Mouse (Mus musculus) adrenal gland, adult (tissue): ENCODE data around the gene Nrm.

Experiments
- DNase-seq, 2 experiments: peaks; one replicate each; pipeline ENCODE4 v3.0.0; 2022 to 2023; ENCODE audit warnings: low spot score in 1 of 2; ENCODE audit not compliant: inconsistent age in 2 of 2

The Nrm gene

DNA sequence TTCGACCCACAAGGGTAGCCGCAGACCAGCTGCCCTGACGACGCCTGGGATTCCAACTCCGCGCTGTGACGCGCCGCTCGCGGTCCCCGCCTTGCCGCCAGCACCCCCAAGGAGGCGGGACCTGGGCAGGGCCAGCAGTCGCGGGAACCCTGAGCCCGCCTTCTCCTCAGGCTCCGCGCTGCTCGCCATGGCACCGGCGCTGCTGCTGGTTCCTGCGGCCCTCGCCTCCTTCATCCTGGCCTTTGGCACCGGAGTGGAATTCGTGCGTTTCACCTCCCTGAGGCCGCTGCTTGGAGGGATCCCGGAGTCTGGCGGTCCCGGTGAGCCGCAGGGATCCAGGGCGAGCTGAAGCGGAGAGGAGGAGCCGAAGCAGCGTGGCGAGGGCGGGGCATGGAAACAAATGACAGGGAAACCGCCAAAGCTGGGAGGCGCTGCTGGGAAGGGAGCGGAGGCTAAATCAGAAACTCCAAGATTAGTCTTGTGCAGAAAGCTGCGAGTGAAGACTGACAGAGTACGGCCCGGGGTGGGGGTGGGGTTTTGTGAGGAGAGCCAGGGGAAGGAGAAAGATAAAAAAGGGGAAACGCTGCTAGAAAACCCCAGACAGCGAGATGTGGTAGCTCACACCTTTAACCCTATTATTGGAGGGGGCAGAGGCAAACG is at the start of gene Nrm:
Gene Nrm, plus strand, starts transcription at position 121 of the 660 bp plus-strand sequence.
- DNase-seq, result peak; percentile 92 to 98

DNA sequence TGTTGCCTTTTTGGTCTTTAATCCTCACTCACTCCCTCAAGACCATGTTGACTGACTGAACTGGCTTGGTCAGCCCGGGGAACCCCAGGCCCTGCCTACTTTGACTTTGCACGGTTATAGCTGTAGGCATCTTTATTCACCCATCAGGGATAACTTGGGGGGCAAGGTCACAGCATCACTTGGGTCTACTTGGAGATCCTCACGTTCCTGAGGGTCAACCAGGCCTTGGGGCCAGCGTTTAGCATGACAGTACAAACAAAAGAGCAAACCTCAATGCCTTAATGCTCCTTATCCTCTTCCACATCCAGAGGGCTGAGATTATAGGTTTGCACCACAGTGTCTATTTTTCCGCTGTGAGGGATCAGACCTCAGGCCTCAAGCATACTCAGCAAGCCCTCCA is 48.8 kb upstream of the Nrm start:
- peak in 1 of 2 experiments; percentile 47 for DNase-seq

DNA sequence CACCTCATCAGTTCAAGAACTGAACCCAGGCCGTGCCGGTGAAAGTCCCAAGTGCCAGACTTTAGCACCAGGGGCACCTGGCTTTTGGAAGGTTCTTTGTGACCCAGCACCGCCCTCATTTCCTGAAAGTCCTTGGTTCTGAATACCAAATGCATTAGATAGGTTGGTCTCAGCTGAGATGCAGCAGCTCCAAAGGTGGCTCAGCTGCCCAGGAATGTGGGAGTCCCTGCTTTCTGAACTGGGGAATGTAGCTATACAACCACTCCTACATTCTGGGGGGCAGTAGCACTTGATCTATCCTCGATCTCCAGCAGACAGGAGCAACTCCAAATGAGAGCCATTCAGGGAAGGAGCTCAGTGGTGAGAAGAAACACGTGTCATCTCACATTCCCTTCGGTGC is 48.4 kb upstream of the Nrm start:
- DNase-seq, result no peak

- DNase-seq, result peak; percentile 96 to 98
These were observed 47.9 kb upstream of the Nrm start for GRCm38 (mm10) chr17:35813245-35813647.

- DNase-seq, result peak in 1 of 2 experiments; percentile 48
These were observed 47.5 kb upstream of the Nrm start for GRCm38 (mm10) chr17:35813653-35814052.

DNA sequence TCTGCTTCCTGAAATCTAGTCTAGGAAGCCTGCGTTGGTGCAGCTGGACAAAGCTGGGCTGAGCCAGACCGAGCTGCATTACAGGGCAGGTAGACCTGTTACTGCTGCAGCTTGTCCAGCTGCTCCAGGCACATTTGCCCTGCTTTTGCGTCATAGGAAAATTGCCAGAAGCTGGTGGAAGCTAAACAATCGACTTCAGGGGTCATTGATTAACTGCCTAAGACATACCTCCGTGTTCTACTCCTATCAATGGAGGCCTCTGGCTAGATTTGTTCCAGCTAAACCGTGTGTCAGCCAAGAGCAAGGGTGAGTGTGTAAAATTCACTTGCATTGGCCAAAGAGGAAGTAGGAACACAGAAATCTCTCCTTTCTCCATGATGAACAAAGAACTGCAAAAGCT is 46.4 kb upstream of the Nrm start:
- DNase-seq, result peak; percentile 18 to 62

GRCm38 (mm10) chr17:35815836-35816235 is 45.3 kb upstream of the Nrm start:
- no peak for DNase-seq

DNA sequence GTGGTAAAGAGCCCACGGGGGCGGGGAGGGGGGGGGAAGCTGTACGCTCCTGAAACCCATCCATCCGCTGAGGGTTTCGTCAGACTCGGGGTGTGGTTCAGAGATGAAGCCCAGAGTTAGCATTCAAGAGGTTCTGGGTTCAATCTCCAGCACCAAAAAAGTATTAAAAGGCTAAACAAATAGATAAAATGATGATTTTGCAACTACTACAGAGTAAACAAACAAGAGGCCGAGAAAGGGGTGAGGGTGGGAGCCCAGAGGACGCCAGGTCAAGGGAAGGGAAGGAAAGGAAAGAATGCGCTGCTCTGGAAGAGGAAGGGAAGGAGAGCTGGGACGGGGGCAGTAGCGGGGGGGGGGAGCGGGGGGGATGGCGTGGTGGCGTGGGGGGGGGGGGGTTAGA is 44.4 kb upstream of the Nrm start:
- DNase-seq, result no peak

DNA sequence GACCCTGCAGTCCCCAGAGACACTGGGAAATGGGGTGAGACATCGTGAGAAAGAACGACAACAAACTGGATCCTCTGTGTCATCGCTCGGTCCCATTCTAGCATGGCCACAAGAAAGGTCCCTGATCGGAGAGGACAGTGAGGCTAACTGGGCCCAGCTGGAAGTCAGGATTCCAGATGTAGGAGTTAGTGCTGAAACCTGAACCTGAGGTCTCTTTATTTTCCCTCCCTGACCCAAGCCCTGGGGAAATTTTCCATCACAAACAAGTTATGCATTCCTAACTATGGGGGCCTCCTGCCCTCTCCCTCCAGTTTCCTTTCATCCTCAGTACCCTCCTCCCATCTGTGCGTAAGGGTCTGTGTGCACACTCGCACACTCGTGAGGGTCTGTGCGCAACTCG is 43.9 kb upstream of the Nrm start:
- no peak for DNase-seq

- DNase-seq, result no peak
These were observed 41.0 kb upstream of the Nrm start for GRCm38 (mm10) chr17:35820111-35820510.

GRCm38 (mm10) chr17:35821439-35822430 is 39.4 kb upstream of the Nrm start, which contains the start of gene Ier3:
Ier3 (plus strand) TSS chr17:35821684.
- peak; percentile 92 to 97 for DNase-seq

- peak in 1 of 2 experiments; percentile 47 for DNase-seq
These were observed 38.6 kb upstream of the Nrm start for GRCm38 (mm10) chr17:35822564-35822963.

GRCm38 (mm10) chr17:35822964-35823937 is 37.9 kb upstream of the Nrm start, which contains the start of gene Flot1:
Flot1 (plus strand) TSS chr17:35823230.
- DNase-seq, result peak; percentile 91 to 95

DNA sequence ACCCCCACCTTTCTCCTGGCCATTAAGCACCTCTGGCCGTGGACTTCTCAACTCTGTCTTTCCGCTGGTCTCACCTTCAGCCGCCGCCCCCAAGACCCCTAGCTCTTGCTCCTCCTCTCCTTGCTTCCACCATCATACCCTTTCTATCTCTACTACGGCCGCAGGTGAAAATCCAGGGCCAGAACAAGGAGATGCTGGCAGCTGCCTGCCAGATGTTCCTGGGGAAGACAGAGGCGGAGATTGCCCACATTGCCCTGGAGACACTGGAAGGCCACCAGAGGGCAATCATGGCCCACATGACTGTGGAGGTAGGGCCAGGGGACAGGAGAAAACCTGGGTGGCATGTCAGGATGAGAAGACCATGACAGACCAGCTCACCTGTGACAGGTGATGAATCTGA is 36.7 kb upstream of the Nrm start:
- peak; percentile 50 to 75 for DNase-seq

- no peak for DNase-seq
These were observed 35.8 kb upstream of the Nrm start for GRCm38 (mm10) chr17:35825109-35825850.

- DNase-seq, result peak; percentile 89 to 95
These were observed 31.4 kb upstream of the Nrm start for GRCm38 (mm10) chr17:35829737-35830136.

GRCm38 (mm10) chr17:35832400-35833238 is 28.5 kb upstream of the Nrm start:
- DNase-seq, result peak in 1 of 2 experiments; percentile 12

GRCm38 (mm10) chr17:35833239-35833751 is 27.8 kb upstream of the Nrm start:
- peak in 1 of 2 experiments; percentile 51 for DNase-seq

DNA sequence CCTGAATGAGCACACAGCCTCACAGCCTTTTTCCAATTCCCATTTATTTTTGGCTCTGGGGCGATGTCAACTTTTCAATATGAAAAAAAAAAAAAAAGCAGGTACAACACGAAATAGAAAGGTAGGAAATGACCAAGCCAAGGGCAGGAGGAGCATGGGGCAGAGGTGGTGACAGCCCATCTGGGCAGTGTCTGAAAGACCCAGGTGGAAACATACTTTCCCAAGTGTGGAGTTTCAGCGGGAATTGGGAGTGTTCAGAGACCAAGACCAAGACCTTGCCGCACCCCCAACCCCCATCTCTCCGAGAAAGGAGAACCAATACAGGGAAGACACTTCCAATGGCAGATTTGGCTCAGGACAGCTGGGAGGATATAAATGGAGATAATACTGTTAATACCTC is 27.2 kb upstream of the Nrm start:
- DNase-seq, result no peak
